Mouse (Mus musculus) lung, postnatal 4 days (tissue): ENCODE data around the gene Glod5.
A peak's percentile ranks its signal among the peaks of the same experiment; 100 is the strongest.
"Not testable (repeated sequence)": the region's sequence is repeated elsewhere in the genome, so short reads cannot be mapped to it uniquely, and the experiment has no call there.

Experiments
- DNase-seq, 2 experiments: peaks; one replicate each; pipeline ENCODE4 v3.0.0; 2021

The Glod5 gene

GRCm38 (mm10) chrX:8018286-8018685 is at the start of gene Glod5:
TSS of gene Glod5 (minus strand) at chrX:8018492.
- no peak for DNase-seq

DNA sequence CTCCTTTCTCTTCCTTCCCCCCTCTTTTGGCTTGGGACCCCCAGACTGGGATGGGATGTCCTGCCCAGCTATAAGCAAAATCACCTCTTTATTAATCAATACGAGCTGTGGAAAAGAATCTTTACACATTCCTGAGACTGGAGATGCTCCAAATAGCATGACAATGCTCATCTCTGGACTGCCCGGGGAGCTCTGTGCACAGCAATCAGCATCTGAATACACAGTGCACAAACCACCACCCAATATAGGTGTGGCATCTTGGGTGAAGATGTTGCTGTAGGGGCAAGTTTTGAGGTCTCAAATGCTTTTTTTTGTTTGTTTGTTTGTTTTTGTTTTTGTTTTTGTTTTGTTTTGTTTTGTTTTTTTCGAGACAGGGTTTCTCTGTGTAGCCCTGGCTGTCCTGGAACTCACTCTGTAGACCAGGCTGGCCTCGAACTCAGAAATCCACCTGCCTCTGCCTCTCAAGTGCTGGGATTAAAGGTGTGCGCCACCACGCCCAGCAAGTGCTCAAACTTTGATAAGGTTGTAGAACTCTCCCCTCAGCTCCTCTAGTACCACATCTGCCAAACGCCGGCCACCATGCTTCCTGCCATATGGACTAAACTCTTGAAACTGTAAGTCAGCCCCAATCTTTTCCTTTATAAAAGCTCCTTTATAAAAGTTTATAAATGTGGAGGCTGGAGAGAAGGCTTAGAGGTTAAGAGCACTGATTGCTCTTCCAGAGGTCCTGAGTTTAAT is 32.9 kb upstream of the Glod5 start:
- DNase-seq = not testable (repeated sequence)

DNA sequence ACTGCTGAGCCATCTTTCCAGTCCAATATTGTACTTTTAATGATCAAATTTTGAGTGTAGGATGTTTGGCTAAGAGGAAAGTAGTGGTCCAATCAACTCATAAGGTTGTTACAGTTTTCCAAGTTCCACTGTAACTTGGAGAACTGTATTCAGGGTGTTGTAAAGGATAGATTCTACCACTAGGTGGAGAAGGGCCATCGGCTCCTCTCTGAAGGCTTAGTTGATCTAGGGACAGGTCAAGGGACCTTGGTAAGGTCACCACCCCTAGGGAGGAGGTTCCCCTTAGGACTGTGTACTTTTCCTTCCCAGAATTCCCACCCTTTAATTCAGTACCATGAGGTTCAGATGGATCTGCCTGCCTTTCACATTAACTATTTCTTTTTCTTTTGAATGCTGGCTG is 14.7 kb upstream of the Glod5 start:
- no peak for DNase-seq

DNA sequence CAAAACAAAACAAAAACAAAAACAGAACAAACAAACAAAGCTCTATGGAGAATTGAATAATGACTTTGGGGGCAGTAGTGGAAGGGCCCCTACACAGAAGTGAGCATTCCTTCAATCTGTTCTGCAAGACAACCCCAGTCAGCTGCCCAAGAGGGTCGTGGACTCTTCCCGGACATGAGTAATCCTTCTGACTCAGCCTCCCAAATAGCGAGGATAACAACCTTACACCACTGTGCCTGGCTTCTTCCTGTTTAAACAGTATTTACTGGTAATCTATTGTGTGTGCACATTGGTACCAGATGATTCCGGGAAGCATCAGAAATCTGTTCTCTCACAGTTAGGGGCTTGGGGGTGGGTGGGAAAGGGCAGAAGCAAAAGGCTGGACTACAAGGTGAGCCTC is 8.5 kb upstream of the Glod5 start:
- DNase-seq = no peak

DNA sequence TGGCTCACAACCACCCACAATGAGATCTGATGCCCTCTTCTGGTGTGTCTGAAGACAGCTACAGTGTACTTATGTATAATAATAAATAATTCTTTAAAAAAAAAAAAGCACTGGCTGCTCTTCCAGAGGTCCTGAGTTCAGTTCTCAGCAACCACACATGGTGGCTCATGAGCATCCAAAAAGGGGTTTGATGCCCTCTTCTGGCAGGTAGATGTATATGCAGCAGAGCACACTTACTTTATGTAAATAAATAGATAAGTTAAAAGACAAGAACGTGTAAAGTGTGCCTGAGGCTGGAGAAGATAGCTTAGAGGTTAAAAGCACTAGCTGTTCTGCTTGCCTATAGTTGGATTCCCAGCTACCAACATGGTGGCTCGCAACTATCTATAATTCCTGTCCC is 6.5 kb upstream of the Glod5 start:
- no peak for DNase-seq

DNA sequence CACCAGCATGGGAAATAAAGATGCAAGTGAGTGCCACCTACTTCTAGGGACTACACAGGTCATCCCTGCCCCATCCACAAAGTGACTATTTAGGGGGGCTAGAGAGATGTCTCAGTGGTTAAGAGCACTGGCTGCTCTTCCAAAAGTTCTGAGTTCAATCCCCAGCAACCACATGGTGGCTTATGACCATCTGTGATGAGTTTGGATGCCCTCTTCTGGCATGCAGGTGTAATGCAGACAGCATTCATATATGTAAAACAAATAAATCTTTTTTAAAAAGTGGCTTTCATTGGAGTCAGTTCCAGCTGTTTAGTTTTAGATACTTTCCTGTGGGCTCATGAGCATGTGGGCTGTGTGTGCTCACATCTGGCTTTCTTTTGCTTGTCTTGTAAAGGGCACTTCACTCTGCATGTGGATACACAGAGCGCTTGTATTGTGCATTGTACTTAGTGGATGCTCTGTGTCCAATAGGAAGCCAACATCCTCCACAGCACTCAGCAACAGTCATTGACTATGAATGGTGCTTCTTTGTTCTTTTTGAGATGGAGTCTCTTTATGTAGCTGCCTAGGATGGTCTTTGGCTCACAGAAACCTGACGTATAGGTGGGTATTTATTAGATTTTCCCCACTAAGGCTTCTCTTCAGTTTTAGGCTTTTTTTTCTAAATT is 2.0 kb upstream of the Glod5 start:
- no peak for DNase-seq

DNA sequence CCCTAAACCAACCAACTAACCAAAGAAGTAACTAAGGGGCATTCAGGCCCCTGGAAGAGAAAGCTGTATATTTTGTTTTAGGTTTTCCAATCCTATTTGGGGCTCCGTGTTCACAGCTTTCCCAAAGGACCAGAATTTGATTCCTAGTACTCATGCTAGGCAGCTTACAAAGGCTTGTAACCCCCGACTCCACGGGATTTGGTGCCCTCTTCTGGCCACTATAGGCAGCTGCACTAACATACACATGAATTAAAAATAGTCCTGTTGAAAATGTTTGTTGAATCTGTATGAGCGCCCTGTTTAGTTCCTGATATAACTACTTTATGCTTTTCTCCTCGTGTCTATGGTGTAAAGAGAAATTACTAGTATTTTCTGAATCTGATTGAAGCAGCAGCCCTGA is 1.1 kb downstream of the Glod5 start:
- peak; percentile 22 to 28 for DNase-seq

- peak in 1 of 2 experiments; percentile 9 for DNase-seq
These were observed 2.6 kb downstream of the Glod5 start for GRCm38 (mm10) chrX:8015675-8016074.

GRCm38 (mm10) chrX:8013569-8014314 is 4.5 kb downstream of the Glod5 start:
- no peak for DNase-seq

GRCm38 (mm10) chrX:8013157-8013556 is 5.1 kb downstream of the Glod5 start:
- DNase-seq = no peak

GRCm38 (mm10) chrX:8009356-8009755 is 8.9 kb downstream of the Glod5 start:
- not testable (repeated sequence) for DNase-seq

GRCm38 (mm10) chrX:8008543-8008942 is 9.7 kb downstream of the Glod5 start:
- DNase-seq = no peak

DNA sequence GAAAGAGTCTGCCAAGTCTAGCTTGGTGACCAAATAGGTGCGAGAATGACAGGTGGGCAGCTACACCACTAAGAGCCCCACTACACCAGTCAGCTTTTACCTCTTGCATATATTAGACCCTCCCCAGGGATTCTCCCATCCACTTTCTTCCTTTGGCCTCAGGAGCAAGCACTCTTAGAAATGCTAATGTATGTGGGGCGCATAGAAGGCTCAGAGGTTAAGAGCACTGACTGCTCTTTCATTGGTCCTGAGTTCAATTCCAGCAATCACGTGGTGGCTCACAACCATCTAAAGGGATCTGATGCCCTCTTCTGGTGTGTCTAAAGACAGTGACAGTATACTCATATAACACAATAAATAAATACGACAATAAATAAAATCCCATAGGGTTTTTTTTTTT is 15.3 kb downstream of the Glod5 start:
- DNase-seq = no peak

- no peak for DNase-seq
These were observed 16.3 kb downstream of the Glod5 start for GRCm38 (mm10) chrX:8002001-8002400.

DNA sequence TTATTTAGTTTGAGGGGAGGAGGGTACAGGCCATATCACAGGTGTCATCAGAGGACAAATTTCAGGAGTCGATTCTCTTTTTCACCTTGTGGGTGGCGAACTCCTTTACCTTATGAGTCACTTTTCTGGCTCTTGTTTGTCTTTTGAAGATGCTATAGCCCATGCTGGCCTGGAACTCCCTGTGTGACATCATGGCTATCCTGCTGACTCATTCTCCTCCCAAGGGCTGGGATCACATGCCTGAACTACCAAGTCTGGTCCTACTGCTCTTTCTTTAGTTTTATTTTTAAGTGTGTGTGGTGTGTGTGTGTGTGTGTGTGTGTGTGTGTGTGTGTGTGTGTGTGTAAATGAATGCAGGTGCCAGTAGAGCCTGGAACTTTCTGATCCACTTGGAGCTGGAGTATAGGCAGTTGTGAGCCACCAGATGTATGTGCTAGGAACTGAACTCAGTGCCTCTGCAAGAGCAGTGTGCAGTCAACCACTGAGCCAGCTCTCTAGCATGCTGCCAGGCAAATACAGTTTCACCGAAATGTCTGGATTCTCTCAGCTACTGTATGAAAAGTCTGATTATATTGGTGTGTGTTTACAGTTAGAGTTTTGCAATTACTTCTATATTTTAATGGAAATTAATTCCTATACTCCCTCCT is 17.6 kb downstream of the Glod5 start:
- DNase-seq = no peak

- no peak for DNase-seq
These were observed 25.1 kb downstream of the Glod5 start for GRCm38 (mm10) chrX:7993068-7993735.

DNA sequence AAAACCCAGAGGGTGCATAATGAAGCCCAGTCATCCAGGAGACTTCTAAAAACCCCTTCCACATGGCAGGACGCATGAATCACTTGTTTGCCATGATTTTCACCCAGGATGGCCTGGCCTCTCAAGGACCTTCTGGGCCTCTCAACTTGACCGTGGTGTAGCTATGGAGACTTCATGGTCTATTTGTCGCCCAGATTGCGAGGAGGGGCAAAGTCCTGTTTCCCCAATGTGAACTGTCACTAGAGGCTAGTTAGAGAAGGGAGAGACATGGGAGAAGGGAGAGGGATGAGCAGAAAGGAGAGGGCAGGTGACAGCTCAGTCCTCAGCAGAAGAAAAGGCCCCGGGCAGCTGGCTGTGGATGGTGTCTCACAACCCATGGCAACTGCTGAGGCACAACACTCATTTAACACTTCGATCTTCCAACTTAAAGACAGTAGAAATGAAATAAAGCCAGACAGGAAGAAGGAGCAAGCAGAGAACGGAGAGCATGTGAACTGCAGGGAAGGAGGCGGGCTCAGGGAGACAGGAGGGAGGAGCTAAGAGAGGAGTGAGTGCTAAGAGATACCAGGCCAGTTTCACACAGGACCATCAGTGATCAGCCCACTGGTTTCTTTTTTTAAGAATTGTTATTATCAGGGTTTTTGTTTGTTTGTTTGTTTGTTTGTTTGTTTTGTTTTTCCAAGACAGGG is 25.8 kb downstream of the Glod5 start:
- DNase-seq = no peak

GRCm38 (mm10) chrX:7981368-7981767 is 36.9 kb downstream of the Glod5 start:
- DNase-seq = no peak

- no peak for DNase-seq
These were observed 40.4 kb downstream of the Glod5 start, which contains the start of gene Gata1 for GRCm38 (mm10) chrX:7977892-7978291. TSS of gene Gata1 (minus strand) at chrX:7978071.

DNA sequence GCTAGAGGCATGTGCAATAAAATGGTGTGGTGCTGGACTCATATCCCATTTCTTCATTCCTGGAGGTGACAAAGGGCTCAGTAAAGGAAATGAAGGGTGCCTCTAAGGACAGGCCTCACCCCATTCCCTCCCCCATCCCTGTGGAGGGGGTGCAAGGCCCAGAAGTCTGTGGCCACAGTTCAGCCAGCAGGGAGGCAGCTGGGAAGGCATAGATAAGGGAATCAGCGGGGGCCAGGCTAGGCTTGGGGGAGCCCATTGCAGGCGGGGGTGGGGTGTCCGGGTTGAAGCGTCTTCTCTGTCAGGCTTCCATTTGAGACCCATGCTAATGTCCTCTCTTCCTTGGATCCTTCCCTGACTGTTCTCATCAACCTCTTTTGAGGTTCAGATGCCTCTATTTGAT is 47.0 kb downstream of the Glod5 start:
- no peak for DNase-seq

GRCm38 (mm10) chrX:7968899-7969298 is 49.4 kb downstream of the Glod5 start:
- DNase-seq = no peak

GRCm38 (mm10) chrX:7968226-7968625 is 50.1 kb downstream of the Glod5 start:
- DNase-seq = no peak
